Mouse (Mus musculus): Measurements from ENCODE around the gene Rec114. TPM values are rescaled to one million over a fixed set of nuclear protein-coding genes. Genes with fewer than 3 reads are reported as not detected.

Gene Rec114
- polyA plus RNA-seq, 1 experiment = 0.50 TPM

DNA sequence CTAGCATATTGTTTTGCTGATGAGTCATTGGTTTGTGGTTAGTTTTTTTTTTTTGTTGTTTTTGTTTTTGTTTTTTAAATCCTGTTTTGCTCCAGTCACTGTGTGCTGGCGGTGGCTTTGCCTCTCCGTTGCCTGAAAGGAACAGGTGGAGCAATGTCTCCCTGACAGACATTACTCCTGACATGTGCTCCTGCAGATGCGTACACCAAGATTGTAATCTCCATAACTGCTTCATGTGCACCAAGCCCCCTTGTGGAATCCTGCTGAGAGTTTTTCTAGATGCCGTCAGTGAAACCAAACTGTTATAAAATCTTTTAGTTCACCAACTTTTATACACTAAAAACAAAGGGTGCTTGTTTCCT, 94.5 kb downstream of the Rec114 start:
- Histone ChIP-seq H3K4me1 (ENCODE audit: control insufficient read depth, insufficient read depth, low read length) (peaks cover 7% of the 10 kb centered on the region), H3K27me3 (replicated peaks; ENCODE audit: control insufficient read depth, insufficient read depth, low read length) (no peaks in the 10 kb centered on the region), H3K4me3 (ENCODE audit: insufficient read depth, low read depth, low read length) (no peak overlapping the region), H3K27ac (ENCODE audit: insufficient read depth, low read depth, low read length) (no peak overlapping the region), H3K36me3 (ENCODE audit: control insufficient read depth, insufficient read depth, low read length) (no peaks in the 10 kb centered on the region)
- WGBS = 79% methylated on average over 4 of the region's 4 CpGs
- DNase-seq = no peak
- no peak for TF ChIP-seq POLR2A (IDR thresholded peaks at IDR 0.05; ENCODE audit: low read depth, low read length)
- TF ChIP-seq CTCF (conservative IDR thresholded peaks at IDR 0.05; ENCODE audit: insufficient read depth, insufficient read length, low read depth, low read length) = no peak

DNA sequence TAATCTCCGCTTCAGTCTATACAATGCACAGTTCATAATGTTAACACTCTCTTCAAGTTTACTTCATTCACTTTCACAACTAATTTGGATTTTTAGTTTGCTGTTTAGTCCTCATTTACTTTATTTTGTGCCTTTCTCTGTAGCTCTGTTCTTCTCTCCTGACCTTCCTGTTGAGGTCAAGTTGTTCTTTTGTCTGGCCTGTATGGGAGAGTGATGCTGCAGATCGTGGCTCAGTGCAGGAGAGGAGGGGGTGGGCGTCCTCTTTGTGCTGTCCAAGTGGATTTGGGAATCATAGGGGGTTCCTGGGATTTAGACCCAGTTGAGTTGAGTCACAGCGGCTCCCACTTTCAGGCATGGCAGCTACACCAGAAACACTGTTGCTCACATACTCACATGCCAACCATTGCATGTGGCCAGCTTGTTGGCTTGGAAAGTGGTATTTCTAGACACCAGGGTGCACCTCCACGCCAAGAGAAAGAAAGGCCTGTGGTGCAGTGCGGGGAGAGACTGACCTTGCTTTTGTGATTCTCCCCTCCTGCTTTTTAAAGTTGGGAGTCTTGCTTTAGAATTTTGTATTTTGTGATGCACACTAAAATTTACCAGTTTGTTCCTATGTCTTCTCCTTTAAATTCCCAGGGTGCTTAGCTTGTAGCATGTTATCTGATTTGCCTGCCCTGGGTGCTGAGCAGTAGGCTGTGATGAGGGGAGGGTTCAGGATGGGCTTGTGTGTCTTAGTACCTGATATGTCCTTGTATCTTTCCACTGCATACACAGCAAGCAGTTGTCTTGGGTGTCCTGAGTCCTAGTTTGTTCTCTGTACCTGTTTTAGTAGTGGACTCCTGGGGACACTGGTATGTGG, 95.1 kb downstream of the Rec114 start:
- Histone ChIP-seq H3K36me3 (ENCODE audit: control insufficient read depth, insufficient read depth, low read length) (no peaks in the 10 kb centered on the region), H3K27me3 (replicated peaks; ENCODE audit: control insufficient read depth, insufficient read depth, low read length) (no peaks in the 10 kb centered on the region), H3K4me3 (ENCODE audit: insufficient read depth, low read depth, low read length) (no peak overlapping the region), H3K27ac (ENCODE audit: insufficient read depth, low read depth, low read length) (no peak overlapping the region), H3K4me1 (ENCODE audit: control insufficient read depth, insufficient read depth, low read length) (peaks cover 2% of the 10 kb centered on the region; the same call in 1 of the 2 replicates)
- no peak for DNase-seq
- no peak for TF ChIP-seq POLR2A (IDR thresholded peaks at IDR 0.05; ENCODE audit: low read depth, low read length)
- TF ChIP-seq CTCF (conservative IDR thresholded peaks at IDR 0.05; ENCODE audit: insufficient read depth, insufficient read length, low read depth, low read length) = no peak
- WGBS = 84% methylated on average over 6 of the region's 6 CpGs

DNA sequence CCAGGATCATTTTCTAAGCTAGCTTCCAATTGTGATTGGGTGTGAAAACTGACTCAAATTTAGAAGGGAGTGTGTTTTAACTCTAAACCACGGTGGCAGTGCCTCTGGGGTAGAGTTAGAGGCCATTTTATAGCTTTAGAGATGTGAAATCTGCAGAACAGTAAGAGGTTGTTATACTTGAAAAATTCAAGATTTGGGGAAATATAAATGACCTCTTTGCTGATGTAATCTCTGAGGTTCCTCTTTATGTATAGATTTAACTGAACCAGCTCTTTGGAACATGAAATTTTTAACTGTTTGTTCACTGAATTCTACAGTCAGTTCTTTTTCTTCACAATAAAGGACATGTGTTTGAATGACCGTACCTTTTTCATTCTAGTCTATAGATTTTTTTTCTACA, 113.3 kb downstream of the Rec114 start:
- WGBS = 69% methylated on average over 2 of the region's 2 CpGs

DNA sequence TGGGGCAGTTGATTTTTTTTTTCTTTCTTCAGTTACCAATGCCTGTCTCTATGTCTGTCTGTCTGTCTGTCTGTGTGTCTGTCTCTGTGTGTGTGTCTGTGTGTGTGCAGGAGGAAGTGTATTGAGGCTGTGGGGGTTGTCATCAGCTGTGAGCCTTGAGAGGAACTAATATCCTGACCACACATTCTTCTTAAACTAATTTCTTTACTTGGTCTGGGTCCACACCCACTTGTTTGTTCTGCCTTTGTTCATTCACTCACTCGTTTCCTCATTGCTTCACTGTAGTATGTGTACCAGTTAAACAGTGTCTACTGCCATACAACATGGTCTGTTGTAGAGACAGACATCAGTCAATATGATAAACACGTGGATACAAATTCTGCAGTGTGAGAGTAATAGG, 116.6 kb downstream of the Rec114 start:
- Histone ChIP-seq H3K27me3 (replicated peaks; ENCODE audit: control insufficient read depth, insufficient read depth, low read length) (no peaks in the 10 kb centered on the region), H3K27ac (ENCODE audit: insufficient read depth, low read depth, low read length) (no peak overlapping the region), H3K4me1 (ENCODE audit: control insufficient read depth, insufficient read depth, low read length) (peaks cover 4% of the 10 kb centered on the region; the same call in 1 of the 2 replicates), H3K36me3 (ENCODE audit: control insufficient read depth, insufficient read depth, low read length) (no peaks in the 10 kb centered on the region; the same call in 1 of the 2 replicates), H3K4me3 (ENCODE audit: insufficient read depth, low read depth, low read length) (no peak overlapping the region)
- no peak for DNase-seq
- TF ChIP-seq POLR2A (IDR thresholded peaks at IDR 0.05; ENCODE audit: low read depth, low read length) = no peak
- TF ChIP-seq CTCF (conservative IDR thresholded peaks at IDR 0.05; ENCODE audit: insufficient read depth, insufficient read length, low read depth, low read length) = no peak
- WGBS = 69% methylated on average over 2 of the region's 2 CpGs

More for the DNA sequence above, 113.3 kb downstream of the Rec114 start:
- Histone ChIP-seq H3K4me1 (ENCODE audit: control insufficient read depth, insufficient read depth, low read length) (no peaks in the 10 kb centered on the region), H3K27ac (ENCODE audit: insufficient read depth, low read depth, low read length) (no peak overlapping the region), H3K36me3 (ENCODE audit: control insufficient read depth, insufficient read depth, low read length) (no peaks in the 10 kb centered on the region; the same call in 1 of the 2 replicates), H3K27me3 (replicated peaks; ENCODE audit: control insufficient read depth, insufficient read depth, low read length) (no peaks in the 10 kb centered on the region), H3K4me3 (ENCODE audit: insufficient read depth, low read depth, low read length) (no peak overlapping the region)
- no peak for DNase-seq
- TF ChIP-seq CTCF (conservative IDR thresholded peaks at IDR 0.05; ENCODE audit: insufficient read depth, insufficient read length, low read depth, low read length) (no peak), POLR2A (IDR thresholded peaks at IDR 0.05; ENCODE audit: low read depth, low read length) (no peak)

DNA sequence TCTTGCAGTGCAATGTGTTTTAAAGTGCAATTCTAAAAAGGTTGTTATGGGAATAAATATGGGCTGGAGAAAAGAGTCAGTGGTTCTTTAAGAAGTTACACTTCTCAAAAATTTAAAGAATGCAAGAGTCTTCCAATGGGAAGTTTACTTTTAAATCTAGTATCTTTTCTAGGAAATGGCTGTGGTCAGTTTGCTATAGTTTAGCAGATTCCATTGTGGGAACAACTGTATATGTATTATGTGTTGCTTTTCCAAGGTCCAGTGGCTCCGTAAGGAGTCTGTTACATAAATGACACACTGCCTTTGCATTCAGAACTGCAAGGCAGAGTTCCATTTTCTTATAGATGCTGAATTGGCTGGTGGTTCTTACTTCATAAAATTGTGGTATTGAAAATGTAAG, 120.8 kb downstream of the Rec114 start:
- H3K4me1 ChIP-seq (ENCODE audit: control insufficient read depth, insufficient read depth, low read length) = peaks cover 7% of the 10 kb centered on the region; the same call in 1 of the 2 replicates
- H3K27me3 ChIP-seq (replicated peaks; ENCODE audit: control insufficient read depth, insufficient read depth, low read length) = no peaks in the 10 kb centered on the region
- no peak overlapping the region for H3K27ac ChIP-seq (ENCODE audit: insufficient read depth, low read depth, low read length)
- no peaks in the 10 kb centered on the region for H3K36me3 ChIP-seq (ENCODE audit: control insufficient read depth, insufficient read depth, low read length)
- WGBS = 73% methylated on average over 1 of the region's 1 CpGs
- H3K4me3 ChIP-seq (ENCODE audit: insufficient read depth, low read depth, low read length) = no peak overlapping the region
- DNase-seq = no peak
- TF ChIP-seq POLR2A (IDR thresholded peaks at IDR 0.05; ENCODE audit: low read depth, low read length) (no peak), CTCF (conservative IDR thresholded peaks at IDR 0.05; ENCODE audit: insufficient read depth, insufficient read length, low read depth, low read length) (no peak)

DNA sequence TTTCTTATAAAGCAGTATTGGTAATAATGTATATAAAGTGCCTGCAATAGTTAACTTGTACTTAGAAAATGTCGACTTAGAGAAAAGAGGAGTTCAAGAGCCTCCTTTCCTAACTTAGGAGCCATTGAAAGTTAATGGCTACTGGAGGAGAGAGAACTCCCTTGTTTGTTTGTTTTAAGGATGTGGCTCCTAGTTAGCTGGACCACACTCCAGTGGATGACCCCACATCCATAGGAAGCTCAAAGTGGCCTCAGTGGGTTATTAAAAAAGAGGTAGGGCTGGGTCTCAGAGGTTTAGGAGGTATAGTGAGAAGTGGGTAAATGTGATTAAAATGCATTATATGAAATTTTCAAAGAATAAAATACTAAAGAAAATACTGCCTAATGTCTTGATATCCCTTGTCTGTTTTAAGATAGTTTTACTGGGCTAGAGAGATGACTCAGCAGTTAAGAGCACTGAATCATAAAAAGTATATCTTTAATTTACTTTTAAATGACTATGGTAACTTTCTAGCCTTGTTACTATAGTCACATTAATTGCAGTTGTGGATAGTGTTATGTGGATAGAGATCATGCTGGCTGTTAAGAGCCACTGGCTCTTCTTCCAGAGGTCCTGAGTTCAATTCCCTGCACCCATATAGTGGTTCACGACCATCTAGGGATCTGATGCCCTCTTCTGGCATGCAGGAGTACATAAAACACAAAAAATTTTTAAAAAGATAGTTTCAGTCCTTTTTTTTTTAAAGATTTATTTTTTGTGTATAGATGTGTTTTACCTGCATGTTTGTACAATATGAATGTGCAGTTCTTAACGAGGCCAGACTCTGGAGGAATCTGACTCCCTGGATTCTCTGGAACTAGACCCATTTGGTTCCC, 128.5 kb downstream of the Rec114 start:
- H3K36me3 ChIP-seq (ENCODE audit: control insufficient read depth, insufficient read depth, low read length) = no peaks in the 10 kb centered on the region

More for the DNA sequence above, 128.5 kb downstream of the Rec114 start:
- H3K4me1 ChIP-seq (ENCODE audit: control insufficient read depth, insufficient read depth, low read length) = peaks cover 11% of the 10 kb centered on the region; the same call in 1 of the 2 replicates
- no peak overlapping the region for H3K4me3 ChIP-seq (ENCODE audit: insufficient read depth, low read depth, low read length)
- TF ChIP-seq POLR2A (IDR thresholded peaks at IDR 0.05; ENCODE audit: low read depth, low read length) (no peak), CTCF (conservative IDR thresholded peaks at IDR 0.05; ENCODE audit: insufficient read depth, insufficient read length, low read depth, low read length) (0 out of 2 replicates have a peak, but pooled peaks have one; percentile 3)
- H3K27ac ChIP-seq (ENCODE audit: insufficient read depth, low read depth, low read length) = no peak overlapping the region
- no peaks in the 10 kb centered on the region for H3K27me3 ChIP-seq (replicated peaks; ENCODE audit: control insufficient read depth, insufficient read depth, low read length)
- DNase-seq = no peak
- 61% methylated on average over 3 of the region's 3 CpGs for WGBS

All from kidney, adult 2 months (tissue).